Mouse (Mus musculus) cerebellum, adult 2 months (tissue): ENCODE measurements at regions not wholly inside any gene's neighbourhood (a gene's known extent, or its start where the extent isn't known, plus 50 kb on each side); places are given as distances from the start of the nearest gene placed in this dataset.

ENCODE experiments used
- CTCF ChIP-seq: fragments of 200-500 bp; IDR thresholded peaks from 2 replicates; pipeline ENCODE4 v1.5.1; 2011; ENCODE audit warnings: low read depth, mild to moderate bottlenecking, control low read depth, low read length, moderate library complexity, borderline replicate concordance; ENCODE audit not compliant: insufficient read depth
- POLR2A ChIP-seq: fragments of 200-500 bp; IDR thresholded peaks from 2 replicates; pipeline ENCODE4 v1.6.1; 2011; ENCODE audit warnings: low read length, control low read depth, borderline replicate concordance; ENCODE audit not compliant: insufficient read depth

GRCm38 (mm10) chr4:95284192-95284591 lies 232.2 kb upstream of the Jun start:
- TF ChIP-seq CTCF (no peak), POLR2A (no peak)
